18 mouse cellular contexts compared by ENCODE assay signal in genomic region chr3:101075866-101076265, GRCm38 (mm10). TPM values are rescaled to one million over a fixed set of nuclear protein-coding genes. Genes with fewer than 3 reads are reported as not detected.
DNase-seq lines count a peak whose midpoint lies in the region; ATAC-seq and TF ChIP-seq lines count a peak whose summit lies in the region.
"Had no signal": no experiment of that assay in that cellular context is flagged by ENCODE, and none has a peak within 500 bp of the region (broad histone marks: within the 10 kb centered on the region; RNA-seq: fewer than 3 reads in every experiment).

No protein-coding gene starts in this region.

- no peak for ATAC-seq in midbrain, embryonic 11.5 days (ENCODE audit: low FRiP score)
- no peak for ATAC-seq in midbrain, embryonic 15.5 days (replicated peaks)
- ATAC-seq: forebrain, embryonic 15.5 days; intestine, postnatal 0 days; liver, postnatal 0 days had no signal

- no peak for TF ChIP-seq POLR2A in embryonic fibroblast, embryonic 13.5 days (IDR thresholded peaks at IDR 0.05; ENCODE audit: low read depth, low read length)

- H3K4me2 ChIP-seq in midbrain, embryonic 11.5 days, result no peak overlapping the region
- H3K4me2 ChIP-seq in midbrain, embryonic 15.5 days, result no peak overlapping the region
- H3K4me2 ChIP-seq: forebrain, embryonic 15.5 days; heart, embryonic 11.5 days; liver, embryonic 11.5 days; midbrain, embryonic 12.5 days had no signal

- no peak overlapping the region for H3K4me3 ChIP-seq in midbrain, embryonic 11.5 days (ENCODE audit: low read depth, low read length)
- no peak overlapping the region for H3K4me3 ChIP-seq in midbrain, embryonic 15.5 days
- H3K4me3 ChIP-seq in embryonic fibroblast, embryonic 13.5 days (ENCODE audit: insufficient read depth, low read length), result no peak overlapping the region
- H3K4me3 ChIP-seq: forebrain, embryonic 15.5 days; midbrain, embryonic 12.5 days had no signal

- intact Hi-C loops in heart, postnatal 10 days (cut with DNase I), result no loop called here

- H3K9me3 ChIP-seq in midbrain, embryonic 11.5 days (ENCODE audit: control insufficient read depth, low read length), result no peaks in the 10 kb centered on the region
- no peaks in the 10 kb centered on the region for H3K9me3 ChIP-seq in midbrain, embryonic 15.5 days
- H3K9me3 ChIP-seq: forebrain, embryonic 15.5 days; midbrain, embryonic 12.5 days had no signal

- 85% methylated on average over 3 of the region's 3 CpGs for WGBS in midbrain, embryonic 11.5 days
- 82% methylated on average over 3 of the region's 3 CpGs for WGBS in midbrain, embryonic 15.5 days

- no peak overlapping the region for H3K27ac ChIP-seq in midbrain, embryonic 11.5 days (ENCODE audit: low read depth, low read length)
- H3K27ac ChIP-seq in midbrain, embryonic 15.5 days, result no peak overlapping the region
- 0 out of 2 replicates have a peak overlapping the region, but pooled peaks have one; percentile 2 for H3K27ac ChIP-seq in embryonic fibroblast, embryonic 13.5 days (ENCODE audit: insufficient read depth, low read length)
- H3K27ac ChIP-seq: forebrain, embryonic 15.5 days; midbrain, embryonic 12.5 days had no signal

- H3K9ac ChIP-seq in midbrain, embryonic 11.5 days (ENCODE audit: low read length), result no peak overlapping the region
- H3K9ac ChIP-seq in midbrain, embryonic 15.5 days, result no peak overlapping the region
- H3K9ac ChIP-seq: forebrain, embryonic 15.5 days; liver, postnatal 0 days; midbrain, embryonic 12.5 days had no signal

- peaks cover 18% of the 10 kb centered on the region for H3K4me1 ChIP-seq in midbrain, embryonic 11.5 days (ENCODE audit: control insufficient read depth, insufficient read depth, low read length)
- H3K4me1 ChIP-seq in midbrain, embryonic 15.5 days, result peaks cover 19% of the 10 kb centered on the region
- peaks cover 30% of the 10 kb centered on the region for H3K4me1 ChIP-seq in embryonic fibroblast, embryonic 13.5 days (ENCODE audit: control insufficient read depth, insufficient read depth, low read length)

- H3K36me3 ChIP-seq in midbrain, embryonic 11.5 days (ENCODE audit: control insufficient read depth, insufficient read depth, low read length), result no peaks in the 10 kb centered on the region
- H3K36me3 ChIP-seq in midbrain, embryonic 15.5 days (replicated peaks), result 0 out of 2 replicates have a peak, but pooled peaks cover 4% of the 10 kb centered on the region

- no peaks in the 10 kb centered on the region for H3K27me3 ChIP-seq in midbrain, embryonic 11.5 days (ENCODE audit: control insufficient read depth, insufficient read depth, low read length)
- no peaks in the 10 kb centered on the region for H3K27me3 ChIP-seq in midbrain, embryonic 15.5 days (replicated peaks)
- H3K27me3 ChIP-seq: forebrain, embryonic 15.5 days; midbrain, embryonic 12.5 days had no signal

- DNase-seq in adrenal gland, adult (ENCODE audit: inconsistent age in 2 of 2, low spot score in 1 of 2), result peak; percentile 71 to 83
- DNase-seq in adrenal gland, adult 18-20 months (ENCODE audit: low spot score in 2 of 2), result no peak
- DNase-seq in heart, adult 11 months, result peak; percentile 90
- DNase-seq in heart, postnatal 10 days, result no peak
- DNase-seq in midbrain, embryonic 11.5 days (ENCODE audit: low spot score, missing footprints), result peak; percentile 47
- DNase-seq in left cerebral cortex, adult 11 months (ENCODE audit: low spot score), result no peak
- DNase-seq: cerebellum, adult 8-10 months; liver, postnatal 0 days; lung, postnatal 10 days; thymus, postnatal 14 days had no signal

- TF ChIP-seq CTCF in embryonic fibroblast, embryonic 13.5 days (IDR thresholded peaks at IDR 0.05; ENCODE audit: borderline replicate concordance, insufficient read depth, low read length), result no peak

RNA-seq across cellular contexts. Expression of gene Ptgfrn, which starts 34.2 kb away (rescaled TPM):
- total RNA-seq in adrenal gland, adult 18-20 months (2021), result 10 to 100 TPM; 24.3 to 28.0 TPM
- total RNA-seq in heart, postnatal 10 days (2021), result 10 to 100 TPM; 71.5 to 74.7 TPM
- 2.3 and 2.6 TPM in 2 replicates for polyA plus RNA-seq in midbrain, embryonic 11.5 days (2014; fragmentation: Nextera tagmentation; extraction: Ambion mirVana)
- polyA plus RNA-seq in midbrain, embryonic 15.5 days (2015; fragmentation: Nextera tagmentation; extraction: Ambion mirVana), result 2.6 and 2.7 TPM in 2 replicates
- polyA plus RNA-seq in embryonic fibroblast, embryonic 13.5 days (2011; ENCODE audit: insufficient read length, low read depth, missing spikeins), result 63.0 and 70.5 TPM in 2 replicates

RNA-seq across cellular contexts. Expression of gene Cd101, which starts 46.5 kb away (rescaled TPM):
- under 1 TPM in 1 of 2 experiments, not detected in 1; 0.10 TPM for total RNA-seq in adrenal gland, adult 18-20 months (2021)
- under 1 TPM; 0.50 to 0.64 TPM for total RNA-seq in heart, postnatal 10 days (2021)
- polyA plus RNA-seq in midbrain, embryonic 11.5 days (2014; fragmentation: Nextera tagmentation; extraction: Ambion mirVana), result not detected in 2 replicates
- 0.05 TPM in 1 of 2 replicates, not detected in the other for polyA plus RNA-seq in midbrain, embryonic 15.5 days (2015; fragmentation: Nextera tagmentation; extraction: Ambion mirVana)
- not detected in 2 replicates for polyA plus RNA-seq in embryonic fibroblast, embryonic 13.5 days (2011; ENCODE audit: insufficient read length, low read depth, missing spikeins)
- polyA plus RNA-seq: liver, embryonic 11.5 days; midbrain, embryonic 12.5 days; stomach, embryonic 14.5 days had no signal

Comparison
In these comparisons a context has a peak if more than half of its experiments do, and no peak if none do; other contexts are left out.
1. DNase-seq: peak in adrenal gland, adult (2 of 2), heart, adult 11 months (single experiment) and midbrain, embryonic 11.5 days (single experiment); none in adrenal gland, adult 18-20 months (0 of 2), heart, postnatal 10 days (0 of 2) and left cerebral cortex, adult 11 months (single experiment).
2. RNA of gene Ptgfrn, which starts 34.2 kb away (polyA plus RNA-seq): 63.0 to 70.5 TPM in embryonic fibroblast, embryonic 13.5 days; 2.6 to 2.7 TPM in midbrain, embryonic 15.5 days and 2.3 to 2.6 TPM in midbrain, embryonic 11.5 days; every median in the first group is over 10 times any median in the second.